Mouse (Mus musculus) right cerebral cortex, postnatal 25 days (tissue): ENCODE data around the gene Pnpo.

ENCODE experiments used
- DNase-seq: peaks from one replicate; pipeline ENCODE4 v3.0.0; 2022

Pnpo gene

DNA sequence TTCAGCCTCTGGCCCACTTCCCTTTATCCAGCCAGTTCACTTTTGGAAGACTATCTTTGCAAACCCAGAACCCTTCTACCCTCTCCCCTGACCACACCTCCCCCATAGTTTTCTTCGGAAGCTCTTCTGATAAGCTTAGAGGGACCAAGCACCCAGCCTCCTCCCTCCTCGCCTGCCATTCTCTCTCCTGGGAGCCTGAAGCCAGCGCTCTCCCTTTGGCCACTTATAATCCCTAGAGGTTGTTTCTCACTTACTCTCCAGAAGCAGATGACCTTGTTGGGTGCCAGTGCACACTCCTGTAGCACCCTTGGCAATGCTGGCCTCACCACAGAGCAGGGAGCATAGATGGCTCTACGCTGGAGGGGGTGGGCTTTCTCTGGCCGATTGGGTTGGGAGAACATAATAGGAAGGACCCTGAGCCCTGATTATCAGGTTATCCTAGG lies 25.5 kb upstream of the Pnpo start:
- DNase-seq = no peak

DNA sequence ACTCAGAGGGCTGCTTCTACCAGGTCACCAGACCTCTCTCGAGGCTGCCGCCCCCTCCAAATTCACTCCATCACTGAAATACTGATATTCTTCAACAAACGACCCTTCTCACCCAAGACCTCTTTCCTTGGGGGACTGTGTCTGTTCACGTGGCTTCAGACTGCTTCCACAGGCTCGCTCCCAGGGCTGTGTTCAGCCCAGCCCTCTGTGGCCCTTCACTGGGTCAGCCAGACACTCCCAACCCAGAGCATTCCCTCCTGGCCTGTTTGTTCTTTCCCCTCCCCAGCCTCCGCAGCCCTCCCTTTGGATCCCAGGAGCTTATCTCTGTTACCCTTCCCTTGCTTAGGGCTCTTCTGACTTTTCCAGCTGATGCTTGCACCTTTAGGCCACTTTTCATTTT lies 24.7 kb upstream of the Pnpo start:
- DNase-seq = no peak

DNA sequence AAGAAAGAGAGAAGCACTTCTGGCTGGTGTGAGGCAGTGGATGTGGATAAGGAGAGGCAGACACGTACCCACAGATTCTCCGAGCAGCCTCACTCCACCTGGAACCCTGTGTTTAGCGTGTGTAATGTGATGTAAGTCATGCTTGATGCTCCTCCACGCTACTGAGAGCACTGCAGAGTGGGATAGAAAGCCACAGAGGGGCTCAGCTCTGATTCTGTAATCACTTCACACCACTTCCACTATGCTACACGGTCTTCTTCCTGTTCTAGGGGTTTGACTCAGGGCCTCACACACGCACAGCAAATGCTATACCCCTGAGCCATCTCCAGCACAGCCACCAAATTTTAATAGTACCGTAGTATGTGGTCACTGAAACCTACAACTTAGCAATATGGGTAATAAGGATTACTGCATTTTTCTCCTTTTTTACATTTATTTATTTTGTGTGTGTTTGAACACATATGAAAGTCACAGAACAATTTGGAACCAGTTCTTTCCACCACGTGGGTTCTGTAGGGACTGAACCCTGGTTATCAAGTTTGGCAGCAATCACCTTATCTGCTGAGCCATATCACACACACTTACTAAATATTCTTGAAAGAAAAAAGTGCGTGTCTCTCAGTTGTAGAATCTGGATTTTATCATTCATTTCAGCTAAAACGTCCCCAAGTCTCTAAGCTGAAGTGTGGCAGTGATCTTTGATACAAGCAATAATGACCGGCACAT lies 23.9 kb upstream of the Pnpo start:
- DNase-seq = no peak

DNA sequence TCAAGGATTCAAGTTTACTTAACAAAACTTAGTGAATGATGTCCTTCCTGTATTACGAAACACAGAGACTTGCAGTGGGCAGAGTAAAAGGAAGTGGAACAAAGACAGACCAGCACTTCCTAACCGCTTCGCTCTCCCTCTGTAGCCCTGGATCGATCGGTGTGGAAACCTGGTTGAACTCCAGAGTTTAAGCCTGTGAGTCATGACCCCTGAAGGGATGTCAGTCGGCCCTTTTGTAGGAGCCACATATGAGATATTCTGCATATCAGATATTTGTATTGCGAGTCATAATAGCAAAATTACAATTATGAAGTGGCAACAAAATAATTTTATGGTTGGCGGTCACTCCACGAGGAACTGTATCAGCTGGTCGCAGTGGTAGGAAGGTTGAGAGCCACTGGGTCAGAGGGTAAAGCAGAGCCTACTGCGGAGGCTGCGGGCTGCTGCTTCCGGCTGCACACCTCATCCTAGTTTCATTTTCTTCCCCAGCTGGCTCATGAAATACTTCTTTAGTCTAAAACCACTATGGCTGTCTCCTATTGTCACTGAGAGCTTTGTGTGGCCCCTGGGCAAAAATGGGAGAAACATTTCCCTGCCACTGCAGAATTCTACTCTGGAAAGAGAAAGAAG lies 23.2 kb upstream of the Pnpo start:
- no peak for DNase-seq

DNA sequence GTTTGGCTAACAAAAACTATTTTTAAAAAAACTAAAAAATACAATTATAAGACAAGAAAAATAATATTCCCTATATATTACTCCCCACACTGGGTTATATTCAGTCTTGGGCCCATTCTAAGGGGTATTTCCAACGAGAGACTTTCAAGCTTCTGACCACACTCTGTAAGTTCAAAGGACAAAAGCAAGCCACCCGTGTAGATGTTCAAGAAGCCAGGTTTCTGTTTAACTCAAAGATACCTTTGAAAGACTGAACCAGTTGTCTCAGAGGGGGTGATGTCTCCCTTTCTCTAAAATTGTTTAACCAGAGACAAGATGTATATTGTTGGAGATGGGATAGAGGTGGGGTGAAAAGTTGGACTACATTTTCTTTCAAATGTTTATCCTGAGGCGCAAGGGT lies 22.4 kb upstream of the Pnpo start:
- no peak for DNase-seq

DNA sequence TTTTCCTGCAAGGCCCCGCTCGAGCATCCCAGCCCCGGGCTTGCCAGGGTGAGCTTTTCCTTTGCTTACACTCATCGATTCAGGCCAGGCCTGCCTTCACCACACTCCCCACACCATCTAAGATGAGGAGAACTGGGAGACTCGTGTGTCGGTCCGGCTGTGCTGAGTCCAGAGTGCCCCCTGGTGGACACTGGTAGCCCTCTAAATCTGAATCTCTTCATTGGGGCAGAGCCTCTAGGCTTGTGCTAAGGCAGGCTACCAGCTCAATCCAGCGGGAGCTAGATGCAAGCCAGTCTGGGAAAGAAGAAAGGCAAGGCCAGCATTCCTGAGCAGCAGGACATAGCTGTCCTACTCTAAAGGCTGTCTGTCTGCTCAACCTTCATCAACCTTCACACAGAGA lies 19.8 kb upstream of the Pnpo start:
- DNase-seq = peak; percentile 82

DNA sequence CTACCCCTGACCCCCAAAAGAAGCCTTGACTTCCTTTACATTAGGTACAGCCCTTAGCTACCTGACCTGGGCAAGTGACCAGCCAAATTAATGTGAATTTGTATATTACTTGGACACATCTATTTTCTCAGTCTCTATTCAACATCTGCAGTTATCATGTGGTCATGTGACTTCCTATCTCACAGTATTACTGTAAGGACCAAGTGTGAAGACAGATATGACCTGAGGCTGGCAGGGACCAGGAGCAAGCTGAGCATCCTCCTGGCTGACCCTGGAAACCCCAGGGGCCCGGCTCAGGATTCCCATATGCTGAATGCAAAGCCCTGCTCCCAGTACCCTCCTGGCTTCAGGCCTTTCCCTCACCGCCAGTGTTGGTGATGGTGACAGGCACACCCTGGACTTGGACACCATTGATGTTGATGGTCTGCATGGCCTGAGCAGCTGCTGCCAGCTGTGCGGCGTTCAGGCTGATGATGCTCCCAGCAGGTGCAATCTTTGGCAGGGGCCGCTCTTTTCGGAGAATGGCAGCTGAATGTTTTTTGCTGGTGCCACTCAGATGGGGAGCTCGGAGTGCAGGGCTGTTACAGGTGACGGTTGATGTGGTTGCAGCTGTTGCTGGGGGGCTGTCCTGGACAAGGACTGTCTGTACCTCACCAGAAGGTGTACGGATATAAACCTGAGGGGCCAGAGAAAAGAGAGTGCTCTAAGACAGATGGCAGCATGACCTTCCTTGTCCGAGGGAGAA lies 13.4 kb upstream of the Pnpo start:
- DNase-seq = no peak

DNA sequence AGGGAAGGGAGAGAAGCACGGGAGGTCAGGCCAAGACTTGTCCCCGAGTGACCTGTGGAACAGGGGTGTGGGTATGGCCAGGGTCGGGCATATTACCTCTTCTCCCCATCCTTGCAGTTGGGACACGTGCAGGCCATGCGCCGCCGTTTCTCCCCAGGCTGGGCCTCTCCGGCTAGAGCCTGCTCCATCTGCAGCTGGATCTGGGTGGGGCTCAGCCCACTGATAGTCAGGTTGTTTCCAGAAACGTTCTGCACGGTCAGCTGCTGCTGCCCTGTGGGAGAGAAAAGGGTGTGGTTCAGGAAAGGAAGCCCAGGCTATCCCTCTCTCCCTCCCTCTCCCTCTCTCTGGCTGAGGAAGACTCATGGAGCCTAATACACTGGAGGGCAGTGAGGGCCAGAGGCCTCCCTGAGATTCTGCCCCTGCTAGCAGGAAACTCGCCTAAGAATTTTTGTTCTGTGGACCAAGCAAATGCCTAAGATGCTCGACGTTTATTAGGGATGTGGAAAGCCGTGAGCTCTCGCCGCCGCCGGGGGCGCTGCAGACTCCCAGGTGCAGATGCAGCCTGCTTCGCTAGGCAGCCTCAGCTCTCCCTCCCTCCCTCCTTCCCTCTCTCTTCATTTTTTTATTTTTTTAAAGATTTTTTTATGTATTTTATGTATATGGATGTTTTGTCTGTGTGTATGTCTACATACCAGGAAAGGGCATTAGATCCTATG lies 12.4 kb upstream of the Pnpo start:
- DNase-seq = no peak

DNA sequence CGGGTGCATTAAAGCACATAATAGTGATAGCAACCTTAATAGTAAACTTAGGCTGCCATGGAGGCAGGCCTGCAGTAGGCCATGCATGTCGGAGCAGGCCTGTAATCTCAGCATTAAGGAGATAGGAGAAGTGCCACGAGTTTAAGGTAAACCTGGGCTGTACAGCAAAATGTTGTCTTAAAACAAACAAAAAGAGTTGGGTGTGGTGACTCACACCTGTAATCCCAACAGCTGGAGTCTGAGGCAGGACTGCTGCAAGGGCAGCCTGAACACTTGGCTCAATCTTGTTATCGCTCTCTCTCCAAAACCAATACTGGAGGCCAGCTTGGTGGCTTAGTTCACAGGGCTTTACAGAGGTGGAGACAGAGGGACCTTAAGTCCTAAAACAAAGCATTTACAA lies 11.3 kb upstream of the Pnpo start:
- DNase-seq = no peak

DNA sequence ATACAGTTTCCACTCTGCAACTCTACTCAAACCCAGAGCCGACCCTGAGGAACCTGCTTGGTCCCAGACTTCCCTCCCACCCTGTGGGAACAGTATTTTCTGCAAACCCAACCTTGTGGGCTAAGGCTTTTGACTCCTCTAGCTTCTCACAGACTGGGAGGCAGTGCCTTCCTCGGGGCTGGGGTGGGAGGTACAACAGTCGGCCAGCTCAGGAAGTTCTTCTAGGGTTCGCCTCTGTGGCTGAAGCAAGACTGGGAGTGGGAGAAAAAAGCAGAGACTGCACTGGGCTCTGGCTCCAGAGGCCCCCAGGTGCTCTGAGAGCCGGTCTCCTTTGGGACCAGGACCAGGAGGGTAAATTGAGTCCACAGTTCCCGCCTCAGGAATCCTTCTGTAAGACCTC lies 9.1 kb upstream of the Pnpo start:
- no peak for DNase-seq

DNA sequence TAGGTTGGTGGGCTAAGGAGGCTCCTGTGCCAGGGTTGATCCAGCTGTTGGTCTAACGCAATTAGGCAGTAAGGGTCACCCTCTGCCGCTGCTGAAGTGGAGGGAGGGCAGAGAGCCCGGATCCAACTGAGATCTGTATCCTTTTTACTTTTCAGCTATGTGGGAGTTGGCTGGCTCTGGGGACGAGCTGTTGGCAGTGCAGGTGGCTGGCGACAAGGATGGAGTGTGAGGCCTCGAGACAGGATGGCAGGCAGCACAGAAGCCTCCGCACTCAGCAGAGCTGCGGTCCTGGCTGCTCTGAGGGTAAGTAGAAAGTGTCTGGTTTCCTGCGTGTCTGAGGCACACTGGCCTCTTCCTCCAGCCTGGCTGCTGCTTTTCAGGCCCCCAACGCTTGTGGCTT lies 8.6 kb upstream of the Pnpo start:
- no peak for DNase-seq

DNA sequence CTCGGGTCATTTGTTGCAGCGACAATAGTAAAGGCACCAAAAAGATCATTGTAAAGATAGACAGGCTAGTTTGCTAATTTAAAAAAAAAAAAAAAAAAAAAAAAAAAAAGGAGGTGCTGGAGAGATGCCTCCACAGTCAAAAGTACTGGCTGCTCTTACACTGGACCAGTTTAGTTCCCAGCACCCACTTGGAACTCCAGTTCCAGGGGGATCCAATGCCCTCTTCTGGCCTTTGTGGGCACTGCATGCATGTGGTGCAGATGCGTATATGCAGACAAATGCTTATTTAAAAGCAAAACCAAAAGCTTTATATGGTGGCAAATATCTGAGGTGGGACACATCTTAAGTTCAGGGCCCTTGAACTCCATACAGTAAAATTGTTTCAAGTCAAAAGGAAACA lies 7.0 kb upstream of the Pnpo start:
- no peak for DNase-seq

DNA sequence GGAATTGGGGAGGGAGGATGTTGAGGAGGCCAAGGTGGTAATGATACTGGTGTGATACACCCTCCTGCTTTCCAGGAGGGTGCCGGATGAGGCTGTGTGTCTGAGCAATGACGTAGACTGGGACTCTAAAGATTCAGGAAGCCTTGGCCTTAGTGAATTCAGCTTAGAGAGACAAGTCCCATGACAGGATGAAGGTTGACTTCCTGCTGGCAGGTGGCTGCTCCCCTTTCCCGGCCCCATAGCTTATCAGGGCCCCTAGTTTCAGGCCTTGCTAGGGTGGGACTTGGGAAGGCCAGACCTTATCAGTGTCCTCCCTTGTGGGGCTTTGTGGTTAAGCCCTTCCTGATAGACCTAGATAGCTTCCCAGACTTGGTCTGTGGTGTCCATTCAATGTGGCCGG lies 4.1 kb upstream of the Pnpo start:
- no peak for DNase-seq

DNA sequence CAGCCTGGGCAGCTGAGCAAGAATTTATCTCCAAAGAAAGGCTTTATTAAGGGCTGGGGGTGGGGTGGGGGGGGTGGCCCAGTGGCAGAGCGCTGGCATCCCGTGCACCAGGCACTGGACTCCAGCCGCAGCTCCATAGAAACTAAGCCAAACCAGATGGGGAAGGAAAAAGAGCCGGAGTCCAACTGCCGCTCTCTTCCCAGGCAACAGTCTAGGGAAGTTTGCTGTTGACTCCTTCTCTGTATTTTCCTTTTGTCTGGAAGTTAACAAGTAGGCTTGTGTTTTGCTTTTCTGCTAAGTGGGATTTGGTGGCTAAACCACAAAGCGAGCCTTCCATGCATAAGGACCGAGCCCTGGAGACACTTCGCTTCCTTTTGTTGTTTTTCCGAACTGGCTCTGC lies 2.7 kb upstream of the Pnpo start:
- DNase-seq = no peak

DNA sequence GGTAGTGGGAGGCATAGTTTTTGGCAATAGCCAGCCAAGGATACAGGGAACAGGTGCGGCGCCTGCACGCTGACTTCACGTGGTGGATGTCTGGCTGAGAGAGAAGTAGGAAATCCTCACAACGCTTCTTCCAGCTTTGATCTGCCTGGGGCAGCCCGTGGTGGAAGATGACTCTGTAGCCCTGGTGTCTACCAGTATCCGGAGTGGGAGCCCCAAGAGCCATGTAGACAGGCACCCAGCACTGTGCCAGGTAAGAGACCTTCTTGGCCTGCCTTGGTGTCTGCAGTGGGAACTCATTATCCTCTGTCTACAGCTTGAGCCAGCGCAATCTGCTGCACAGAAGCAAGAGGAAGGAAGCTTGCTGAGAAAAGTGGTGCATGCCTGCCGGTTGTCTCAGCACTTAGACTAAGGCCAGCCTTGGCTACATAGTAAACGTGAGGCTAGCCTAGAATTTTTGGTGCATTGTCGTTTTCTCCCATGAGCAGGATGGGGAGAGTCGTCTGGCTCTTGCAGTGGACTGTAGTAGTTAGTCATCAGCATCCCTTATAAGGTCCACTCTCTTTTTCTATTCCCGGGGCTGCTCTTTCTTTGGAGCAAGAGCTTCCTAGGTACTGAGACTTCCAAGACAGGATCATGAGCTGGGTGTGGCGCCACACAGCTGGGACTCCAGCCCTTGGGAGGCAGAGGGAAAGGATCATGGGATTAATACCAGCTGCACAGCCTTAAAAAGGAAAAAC lies 1.2 kb upstream of the Pnpo start:
- no peak for DNase-seq

DNA sequence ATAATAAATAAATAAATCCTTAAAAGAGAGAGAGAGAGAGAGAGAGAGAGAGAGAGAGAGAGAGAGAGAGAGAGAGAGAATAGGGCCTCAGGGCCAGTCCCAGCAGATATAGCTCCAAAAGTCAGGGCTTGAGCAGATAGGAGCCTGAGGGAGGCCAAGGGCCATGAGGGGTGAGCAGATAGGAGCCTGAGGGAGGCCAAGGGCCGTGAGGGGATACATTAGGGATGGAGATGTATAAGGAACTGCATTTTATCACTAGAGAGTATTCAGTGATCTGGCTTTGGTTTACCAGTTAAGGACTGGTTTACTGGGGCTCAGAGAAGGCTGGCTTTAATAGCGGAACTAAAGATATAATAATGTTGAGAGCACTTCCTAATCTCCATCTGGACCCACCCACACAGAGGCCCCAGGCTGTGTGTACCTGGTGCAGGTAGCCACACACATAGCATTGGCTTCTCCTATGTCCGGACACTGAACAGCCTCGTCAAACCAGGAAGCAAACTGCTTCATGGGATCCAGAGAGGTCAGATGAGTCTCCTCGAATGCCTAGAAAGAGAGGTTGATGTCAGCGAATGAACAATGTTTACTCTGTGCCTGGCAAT lies 1.7 kb downstream of the Pnpo start:
- DNase-seq = no peak

DNA sequence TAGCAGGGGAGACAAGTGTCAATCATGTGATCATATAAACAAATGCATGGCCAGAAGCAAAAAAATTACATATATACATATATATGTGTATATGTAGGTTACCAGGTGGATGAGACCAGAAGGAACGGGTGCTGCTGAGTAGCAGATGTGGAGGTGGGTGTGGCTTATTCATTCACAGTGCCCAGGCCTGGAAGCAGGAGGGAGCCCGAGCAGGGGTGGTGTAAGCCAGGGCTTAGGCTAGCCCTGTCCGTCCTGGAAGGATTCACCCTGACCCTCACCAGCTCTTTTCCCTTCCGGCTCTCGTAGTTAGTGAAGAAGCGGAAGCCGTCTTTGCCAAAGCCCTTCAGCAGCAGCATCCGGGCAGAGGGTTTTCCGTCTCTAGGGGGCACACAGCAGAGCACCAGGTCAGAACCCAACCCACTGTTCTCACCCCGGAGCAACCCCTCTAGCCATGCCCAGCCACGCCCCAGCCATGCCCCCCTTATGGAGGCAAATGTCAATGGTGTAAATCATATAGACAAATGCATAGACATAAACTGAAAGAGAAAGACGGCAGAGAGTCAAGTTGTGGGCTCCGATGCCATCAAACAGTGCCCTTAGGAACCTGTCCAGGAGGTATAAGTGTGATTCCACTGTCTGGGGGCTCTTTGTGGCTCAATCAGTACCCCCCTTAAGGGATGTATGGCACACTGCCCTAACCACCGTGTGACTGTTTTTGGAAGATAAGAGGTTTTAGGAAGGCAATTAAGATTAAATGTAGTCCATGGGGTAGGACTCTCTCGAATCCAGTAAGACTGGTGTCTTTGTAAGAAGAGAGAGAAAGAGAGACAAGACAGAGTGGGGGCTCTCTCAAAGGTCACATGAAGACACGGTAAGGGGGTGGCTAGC lies 3.0 kb downstream of the Pnpo start:
- no peak for DNase-seq

DNA sequence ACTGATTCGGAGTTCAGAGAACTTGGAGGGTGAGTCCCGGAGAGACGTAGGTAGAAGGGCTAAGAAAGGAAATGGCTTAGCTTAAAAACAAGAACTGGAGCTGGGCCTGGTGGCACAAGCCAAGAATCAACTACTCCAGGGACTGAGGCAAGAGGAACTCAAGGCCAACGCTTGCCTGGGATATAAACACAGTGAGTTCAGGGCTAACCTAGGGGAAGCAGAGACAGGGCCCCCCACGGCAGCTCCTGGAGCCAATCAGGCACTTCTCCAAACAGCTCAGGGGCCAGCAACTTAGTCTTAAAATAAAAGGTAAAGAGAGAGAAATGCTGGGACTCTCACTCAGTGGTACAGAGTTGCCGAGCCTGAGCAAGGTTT lies 5.4 kb downstream of the Pnpo start:
- DNase-seq = no peak

DNA sequence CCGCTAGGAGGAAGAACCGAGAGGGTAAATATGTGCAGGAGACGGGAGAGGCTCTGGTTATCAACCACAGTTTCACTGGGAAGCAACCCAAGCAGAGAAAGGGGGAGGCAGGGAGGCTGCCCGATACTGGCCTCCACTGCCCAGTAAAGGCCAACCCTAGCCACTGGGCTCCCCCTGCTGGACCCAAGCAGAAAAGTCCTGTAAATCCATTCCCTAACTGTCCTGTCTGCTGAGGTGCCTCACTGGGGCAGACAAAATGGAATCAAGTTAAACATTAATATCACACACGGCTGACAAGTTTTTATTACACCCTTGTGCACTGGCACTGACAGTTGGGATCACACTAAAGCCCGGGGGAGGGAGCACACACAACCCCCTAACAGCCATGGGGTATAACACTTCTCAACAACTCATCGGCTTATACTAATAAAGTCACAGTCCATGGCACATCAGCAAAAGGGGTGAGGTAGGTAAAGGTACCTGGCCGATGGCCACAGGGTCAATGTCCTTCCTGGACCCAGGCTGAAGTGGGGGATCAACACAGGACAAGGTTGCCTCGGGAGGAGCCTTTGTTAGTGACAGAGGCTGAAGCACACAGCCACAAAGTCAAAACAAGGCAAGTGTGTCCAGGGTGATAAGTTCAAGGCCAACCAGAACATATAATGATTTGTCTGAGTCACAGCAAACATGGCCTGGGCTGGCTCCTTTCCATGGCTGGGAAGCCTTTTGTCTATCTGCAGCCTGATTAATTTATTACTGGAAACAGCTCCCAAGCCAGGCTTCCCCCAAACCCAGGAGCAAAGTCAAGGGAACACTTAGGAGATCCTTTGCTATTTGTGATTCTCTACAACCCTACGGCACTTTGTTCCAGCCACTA lies 6.0 kb downstream of the Pnpo start:
- no peak for DNase-seq

DNA sequence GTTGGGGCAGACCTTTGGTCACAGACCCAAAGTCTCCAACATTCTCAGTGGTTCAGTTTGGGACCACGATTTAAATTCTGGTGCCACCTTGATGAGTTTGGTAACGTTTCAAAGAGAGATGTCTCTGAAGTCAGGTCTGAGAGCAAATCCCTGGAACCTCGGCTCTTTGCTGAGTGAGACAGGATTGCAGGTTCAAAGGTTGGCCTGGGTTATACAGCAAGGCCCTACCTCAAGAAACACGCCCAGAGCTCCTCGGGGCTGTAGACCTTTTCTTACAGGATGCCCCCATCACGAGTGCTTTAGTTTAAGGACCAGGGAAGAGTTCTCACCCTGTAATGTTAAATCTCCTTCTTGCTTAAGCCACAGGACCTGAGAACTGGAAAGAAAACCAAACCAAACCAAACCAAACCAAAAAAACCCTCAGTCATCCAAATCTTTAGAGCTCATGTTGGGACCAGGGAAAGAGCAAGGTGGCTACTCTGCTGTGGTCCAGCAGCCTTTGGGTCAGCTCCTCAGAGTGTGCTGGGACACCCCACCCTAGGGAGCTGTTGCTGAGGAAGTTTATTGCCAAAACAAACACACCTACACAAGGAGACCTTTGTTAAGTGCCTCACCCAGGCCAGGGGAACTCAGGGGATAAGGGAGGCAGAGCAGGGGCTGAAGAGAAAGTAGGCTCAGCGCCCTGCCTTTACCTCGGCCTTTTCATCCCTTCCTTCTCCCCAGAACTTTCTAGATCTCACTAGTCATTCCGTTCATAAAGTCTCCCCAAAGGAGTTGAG lies 7.7 kb downstream of the Pnpo start:
- DNase-seq = no peak
